Mouse (Mus musculus) lung, embryonic 14.5 days (tissue): Measurements from ENCODE around the gene Sh3pxd2b. TPM values are rescaled to one million over a fixed set of nuclear protein-coding genes. Genes with fewer than 3 reads are reported as not detected.

ENCODE experiments used
- ATAC-seq: fragments of 200-750 bp; cut with Nextera tagmentation; 2 replicates; pipeline ENCODE4 v1.8.0; 2017; ENCODE audit warnings: mild to moderate bottlenecking, moderate TSS enrichment, moderate library complexity; ENCODE audit not compliant: insufficient read depth
- DNase-seq: peaks from one replicate; pipeline ENCODE4 v3.0.0-alpha.2; 2015
- H3K27ac ChIP-seq: fragments of 300-500 bp; sonication (generic); 2 replicates; pipeline ENCODE4 v1.5.1; 2014; ENCODE audit warnings: low read depth, mild to moderate bottlenecking, moderate library complexity
- H3K27me3 ChIP-seq: fragments of 300-500 bp; sonication (generic); 2 replicates; pipeline ENCODE4 v1.6.1; 2014; ENCODE audit warnings: low read length, control low read depth; ENCODE audit not compliant: insufficient read depth
- H3K36me3 ChIP-seq: fragments of 300-500 bp; sonication (generic); 2 replicates; pipeline ENCODE4 v1.6.1; 2014; ENCODE audit warnings: control low read depth; ENCODE audit not compliant: insufficient read depth
- H3K4me1 ChIP-seq: fragments of 300-500 bp; sonication (generic); 2 replicates; pipeline ENCODE4 v1.6.1; 2014; ENCODE audit warnings: antibody characterized with exemption, control low read depth; ENCODE audit not compliant: insufficient read depth
- H3K4me2 ChIP-seq: fragments of 300-500 bp; sonication (generic); 2 replicates; pipeline ENCODE4 v1.6.1; 2014; ENCODE audit warnings: mild to moderate bottlenecking
- H3K4me3 ChIP-seq: fragments of 300-500 bp; sonication (generic); 2 replicates; pipeline ENCODE4 v1.5.1; 2014; ENCODE audit warnings: low read depth, low read length
- H3K9ac ChIP-seq: fragments of 300-500 bp; sonication (generic); 2 replicates; pipeline ENCODE4 v1.6.1; 2014
- H3K9me3 ChIP-seq: fragments of 300-500 bp; sonication (generic); 2 replicates; pipeline ENCODE4 v1.6.1; 2016; ENCODE audit warnings: low read depth, low read length, control low read depth
- CTCF ChIP-seq: IDR thresholded peaks from 2 replicates; pipeline ENCODE4 v1.5.1; 2016; ENCODE audit warnings: antibody characterized with exemption, low read depth
- WGBS: fragments of 180-500 bp; shearing (Covaris S2); extraction: QIAGEN DNeasy Blood & Tissue Kit; methylation state at CpG from one replicate; pipeline ENCODE4 v1.1.7; 2014; 5-methylcytosine and 5-hydroxymethylcytosine counted together
- polyA plus RNA-seq: library from polyadenylated mRNA; unstranded; fragments of >200 nt; fragmentation: Nextera tagmentation; extraction: Ambion mirVana; gene quantifications from 2 replicates; pipeline ENCODE4 v1.2.1, GENCODE M21; 2014

Sh3pxd2b gene
- polyA plus RNA-seq, 1 experiment from 2014 or later, result 31.7 TPM

GRCm38 (mm10) chr11:32321196-32321565 is 26.4 kb upstream of the Sh3pxd2b start:
- 31% methylated on average over 8 of the region's 8 CpGs for WGBS
- peak; percentile 31; the same call in 1 of the 2 replicates for ATAC-seq
- TF ChIP-seq CTCF, result peak; percentile 80

GRCm38 (mm10) chr11:32324609-32325008 is 23.0 kb upstream of the Sh3pxd2b start:
- 10% methylated on average over 15 of the region's 15 CpGs for WGBS
- TF ChIP-seq CTCF, result peak; percentile 94
- Histone ChIP-seq H3K4me3 (no peak overlapping the region), H3K9me3 (no peaks in the 10 kb centered on the region), H3K27ac (no peak overlapping the region), H3K4me1 (no peaks in the 10 kb centered on the region), H3K4me2 (peak overlapping the region; percentile 48), H3K27me3 (no peaks in the 10 kb centered on the region), H3K9ac (no peak overlapping the region; the same call in 1 of the 2 replicates), H3K36me3 (no peaks in the 10 kb centered on the region)
- DNase-seq (peak; percentile 96), ATAC-seq (peak; percentile 87)

More at GRCm38 (mm10) chr11:32321196-32321565, 26.4 kb upstream of the Sh3pxd2b start:
- Histone ChIP-seq H3K9me3 (no peaks in the 10 kb centered on the region), H3K36me3 (no peaks in the 10 kb centered on the region), H3K4me2 (no peak overlapping the region), H3K27ac (no peak overlapping the region), H3K27me3 (no peaks in the 10 kb centered on the region), H3K9ac (no peak overlapping the region), H3K4me3 (no peak overlapping the region), H3K4me1 (no peaks in the 10 kb centered on the region)
- peak; percentile 80 for DNase-seq

GRCm38 (mm10) chr11:32331075-32331474 is 16.5 kb upstream of the Sh3pxd2b start:
- 59% methylated on average over 6 of the region's 6 CpGs for WGBS
- DNase-seq (peak; percentile 77), ATAC-seq (peak; percentile 71; the same call in 1 of the 2 replicates)
- TF ChIP-seq CTCF, result no peak
- H3K9ac ChIP-seq, result no peak overlapping the region
- H3K27ac ChIP-seq, result no peak overlapping the region
- H3K4me3 ChIP-seq, result no peak overlapping the region
- H3K36me3 ChIP-seq, result no peaks in the 10 kb centered on the region
- H3K9me3 ChIP-seq, result no peaks in the 10 kb centered on the region
- no peak overlapping the region for H3K4me2 ChIP-seq
- no peaks in the 10 kb centered on the region for H3K27me3 ChIP-seq
- no peaks in the 10 kb centered on the region for H3K4me1 ChIP-seq

GRCm38 (mm10) chr11:32331861-32332260 is 15.8 kb upstream of the Sh3pxd2b start:
- 44% methylated on average over 5 of the region's 5 CpGs for WGBS
- no peak overlapping the region for H3K4me2 ChIP-seq
- ATAC-seq, result peak; percentile 53; the same call in 1 of the 2 replicates

GRCm38 (mm10) chr11:32333235-32333634 is 14.4 kb upstream of the Sh3pxd2b start:
- H3K4me1 ChIP-seq, result no peaks in the 10 kb centered on the region
- no peak for ATAC-seq
- DNase-seq, result no peak
- H3K9ac ChIP-seq, result no peak overlapping the region
- H3K36me3 ChIP-seq, result no peaks in the 10 kb centered on the region
- no peak for TF ChIP-seq CTCF
- 60% methylated on average over 2 of the region's 2 CpGs for WGBS
- no peak overlapping the region for H3K4me2 ChIP-seq
- H3K27me3 ChIP-seq, result no peaks in the 10 kb centered on the region
- H3K9me3 ChIP-seq, result no peaks in the 10 kb centered on the region
- H3K4me3 ChIP-seq, result no peak overlapping the region
- H3K27ac ChIP-seq, result no peak overlapping the region

More at GRCm38 (mm10) chr11:32331861-32332260, 15.8 kb upstream of the Sh3pxd2b start:
- Histone ChIP-seq H3K4me3 (no peak overlapping the region), H3K9me3 (no peaks in the 10 kb centered on the region), H3K36me3 (no peaks in the 10 kb centered on the region), H3K9ac (no peak overlapping the region), H3K4me1 (no peaks in the 10 kb centered on the region), H3K27me3 (no peaks in the 10 kb centered on the region), H3K27ac (no peak overlapping the region)
- no peak for TF ChIP-seq CTCF
- peak; percentile 55 for DNase-seq

- H3K4me1 ChIP-seq, result 0 out of 2 replicates have a peak, but pooled peaks cover 4% of the 10 kb centered on the region
- no peaks in the 10 kb centered on the region for H3K9me3 ChIP-seq
- H3K4me3 ChIP-seq, result no peak overlapping the region
- no peaks in the 10 kb centered on the region for H3K27me3 ChIP-seq
- no peak for TF ChIP-seq CTCF
- H3K4me2 ChIP-seq, result no peak overlapping the region
- peak; percentile 51 for DNase-seq
- H3K36me3 ChIP-seq, result no peaks in the 10 kb centered on the region
- no peak overlapping the region for H3K9ac ChIP-seq
- H3K27ac ChIP-seq, result no peak overlapping the region
- WGBS, result 79% methylated on average over 6 of the region's 6 CpGs
- ATAC-seq, result no peak
These were observed 11.1 kb upstream of the Sh3pxd2b start for GRCm38 (mm10) chr11:32336435-32336907.

- peak; percentile 64; the same call in 1 of the 2 replicates for ATAC-seq
- Histone ChIP-seq H3K4me1 (0 out of 2 replicates have a peak, but pooled peaks cover 4% of the 10 kb centered on the region), H3K27ac (peak overlapping the region; percentile 24; the same call in 1 of the 2 replicates), H3K9me3 (no peaks in the 10 kb centered on the region), H3K4me3 (no peak overlapping the region), H3K27me3 (no peaks in the 10 kb centered on the region), H3K9ac (no peak overlapping the region), H3K4me2 (no peak overlapping the region), H3K36me3 (no peaks in the 10 kb centered on the region)
- peak; percentile 45 for DNase-seq
- TF ChIP-seq CTCF, result no peak
- 43% methylated on average over 2 of the region's 2 CpGs for WGBS
These were observed 8.5 kb upstream of the Sh3pxd2b start for GRCm38 (mm10) chr11:32339131-32339531.
